Mouse (Mus musculus) frontal cortex, postnatal 36 days (tissue): ENCODE data around the gene Tank.
A peak's percentile ranks its signal among the peaks of the same experiment; 100 is the strongest.

ENCODE experiments used
- DNase-seq, 2 experiments: peaks; one replicate each; pipeline ENCODE4 v3.0.0; 2022; ENCODE audit warnings: low spot score in 2 of 2

Gene Tank

GRCm38 (mm10) chr2:61655382-61656281 is 77.2 kb downstream of the Tank start:
- DNase-seq, result peak; percentile 76 to 83

- DNase-seq, result peak; percentile 90 to 91
Observed at GRCm38 (mm10) chr2:61656421-61657411, 78.3 kb downstream of the Tank start.

GRCm38 (mm10) chr2:61659254-61659653 is 80.9 kb downstream of the Tank start:
- no peak for DNase-seq

GRCm38 (mm10) chr2:61662833-61663232 is 84.4 kb downstream of the Tank start:
- no peak for DNase-seq

GRCm38 (mm10) chr2:61663573-61664241 is 85.3 kb downstream of the Tank start:
- DNase-seq, result no peak

GRCm38 (mm10) chr2:61667420-61667819 is 89.0 kb downstream of the Tank start:
- no peak for DNase-seq

- DNase-seq, result peak in 1 of 2 experiments; percentile 61
Observed at GRCm38 (mm10) chr2:61668260-61668659, 89.9 kb downstream of the Tank start.

GRCm38 (mm10) chr2:61674555-61674954 is 96.2 kb downstream of the Tank start:
- DNase-seq, result no peak

GRCm38 (mm10) chr2:61681572-61681971 is 103.2 kb downstream of the Tank start:
- no peak for DNase-seq

GRCm38 (mm10) chr2:61686533-61686932 is 108.1 kb downstream of the Tank start:
- DNase-seq, result no peak

GRCm38 (mm10) chr2:61689086-61689485 is 110.7 kb downstream of the Tank start:
- no peak for DNase-seq
